Mouse (Mus musculus) intestine, embryonic 15.5 days (tissue): Measurements from ENCODE around the gene Tnfsf13b. TPM values are rescaled to one million over a fixed set of nuclear protein-coding genes. Genes with fewer than 3 reads are reported as not detected.
A peak's percentile ranks its signal among the peaks of the same experiment; 100 is the strongest.

ENCODE experiments used
- ATAC-seq: fragments of 200-750 bp; cut with Nextera tagmentation; 2 replicates; pipeline ENCODE4 v1.8.0; 2017; ENCODE audit warnings: moderate TSS enrichment, moderate library complexity
- H3K27ac ChIP-seq: fragments of 300-500 bp; sonication (generic); 2 replicates; pipeline ENCODE4 v1.5.1; 2015; ENCODE audit warnings: mild to moderate bottlenecking, inconsistent platforms
- H3K27me3 ChIP-seq: fragments of 300-500 bp; sonication (generic); replicated peaks from 2 replicates; pipeline ENCODE4 v1.6.1; 2015; ENCODE audit warnings: inconsistent platforms
- H3K36me3 ChIP-seq: fragments of 300-500 bp; sonication (generic); 2 replicates; pipeline ENCODE4 v1.6.1; 2015; ENCODE audit warnings: inconsistent platforms
- H3K4me1 ChIP-seq: fragments of 300-500 bp; sonication (generic); replicated peaks from 2 replicates; pipeline ENCODE4 v1.6.1; 2015; ENCODE audit warnings: inconsistent platforms
- H3K4me2 ChIP-seq: fragments of 300-500 bp; sonication (generic); replicated peaks from 2 replicates; pipeline ENCODE4 v1.6.1; 2015; ENCODE audit warnings: mild to moderate bottlenecking, inconsistent platforms
- H3K4me3 ChIP-seq: fragments of 300-500 bp; sonication (generic); replicated peaks from 2 replicates; pipeline ENCODE4 v1.5.1; 2015; ENCODE audit warnings: inconsistent platforms
- H3K9ac ChIP-seq: fragments of 300-500 bp; sonication (generic); 2 replicates; pipeline ENCODE4 v1.6.1; 2015; ENCODE audit warnings: inconsistent platforms
- H3K9me3 ChIP-seq: fragments of 300-500 bp; sonication (generic); 2 replicates; pipeline ENCODE4 v1.6.1; 2016; ENCODE audit warnings: inconsistent platforms
- WGBS: fragments of 180-500 bp; shearing (Covaris S2); methylation state at CpG from one replicate; pipeline ENCODE4 v1.1.7; 2015; 5-methylcytosine and 5-hydroxymethylcytosine counted together
- polyA plus RNA-seq: library from polyadenylated mRNA; unstranded; fragments of >200 nt; fragmentation: Nextera tagmentation; extraction: Ambion mirVana; gene quantifications from 2 replicates; pipeline ENCODE4 v1.2.1, GENCODE M21; 2015

The Tnfsf13b gene
- polyA plus RNA-seq = 0.29 and 0.41 TPM in 2 replicates

DNA sequence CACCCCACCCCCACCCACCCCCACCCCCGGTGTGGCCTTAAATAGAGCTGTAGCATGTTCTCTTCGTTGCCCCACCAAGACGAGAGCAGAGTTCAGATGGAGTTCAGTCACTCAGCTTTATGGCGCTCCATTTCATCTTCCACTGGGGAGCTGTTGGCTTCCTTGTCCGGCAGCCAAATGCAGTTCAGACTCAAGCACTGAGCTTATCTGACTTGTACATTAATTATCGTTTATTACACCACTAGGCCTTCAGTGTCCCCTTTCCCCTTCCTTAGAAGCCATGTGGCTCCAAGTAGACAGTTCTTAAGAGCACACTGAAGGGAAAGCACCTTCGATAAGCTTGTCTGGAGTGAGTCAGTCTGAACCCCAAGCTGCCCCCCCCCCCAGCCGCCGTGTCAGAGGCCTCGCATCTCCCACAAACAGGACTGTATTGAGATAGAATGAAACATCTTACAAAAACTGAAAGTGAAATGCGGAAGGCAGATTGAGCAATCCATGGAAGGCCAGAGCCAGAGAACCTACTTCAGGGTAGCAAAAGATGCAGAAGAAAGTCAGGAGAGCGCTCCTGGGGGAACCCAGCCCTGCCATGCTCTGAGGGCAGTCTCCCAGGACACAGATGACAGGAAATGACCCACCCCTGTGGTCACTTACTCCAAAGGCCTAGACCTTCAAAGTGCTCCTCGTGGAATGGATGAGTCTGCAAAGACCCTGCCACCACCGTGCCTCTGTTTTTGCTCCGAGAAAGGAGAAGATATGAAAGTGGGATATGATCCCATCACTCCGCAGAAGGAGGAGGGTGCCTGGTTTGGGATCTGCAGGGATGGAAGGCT lies at the start of gene Tnfsf13b:
Gene Tnfsf13b (plus strand): TSS at position 312 of the 830 bp plus-strand sequence.
- peak; percentile 92 for ATAC-seq
- Histone ChIP-seq H3K4me3 (peak within 1 kb of the TSS; percentile 41), H3K36me3 (no peaks in the 10 kb centered on the region), H3K27me3 (no peaks in the 10 kb centered on the region), H3K9me3 (no peaks in the 10 kb centered on the region), H3K4me2 (peak within 1 kb of the TSS; percentile 80), H3K4me1 (peaks cover 9% of the 10 kb centered on the region), H3K27ac (no peak within 1 kb of the TSS), H3K9ac (peak within 1 kb of the TSS; percentile 28; the same call in 1 of the 2 replicates)
- 46% methylated on average over 16 of the region's 16 CpGs for WGBS

GRCm38 (mm10) chr8:9958338-9958737 lies 47.9 kb upstream of the Tnfsf13b start:
- Histone ChIP-seq H3K27me3 (no peaks in the 10 kb centered on the region), H3K36me3 (no peaks in the 10 kb centered on the region), H3K27ac (no peak overlapping the region), H3K4me2 (no peak overlapping the region), H3K4me1 (no peaks in the 10 kb centered on the region), H3K9ac (no peak overlapping the region), H3K9me3 (no peaks in the 10 kb centered on the region), H3K4me3 (no peak overlapping the region)
- WGBS = 45% methylated on average over 4 of the region's 4 CpGs
- no peak for ATAC-seq

GRCm38 (mm10) chr8:9959919-9960318 lies 46.3 kb upstream of the Tnfsf13b start:
- Histone ChIP-seq H3K27ac (no peak overlapping the region), H3K27me3 (no peaks in the 10 kb centered on the region), H3K36me3 (no peaks in the 10 kb centered on the region), H3K4me3 (no peak overlapping the region), H3K9me3 (no peaks in the 10 kb centered on the region), H3K4me1 (no peaks in the 10 kb centered on the region), H3K9ac (no peak overlapping the region), H3K4me2 (no peak overlapping the region)
- WGBS = 88% methylated on average over 2 of the region's 2 CpGs
- no peak for ATAC-seq

DNA sequence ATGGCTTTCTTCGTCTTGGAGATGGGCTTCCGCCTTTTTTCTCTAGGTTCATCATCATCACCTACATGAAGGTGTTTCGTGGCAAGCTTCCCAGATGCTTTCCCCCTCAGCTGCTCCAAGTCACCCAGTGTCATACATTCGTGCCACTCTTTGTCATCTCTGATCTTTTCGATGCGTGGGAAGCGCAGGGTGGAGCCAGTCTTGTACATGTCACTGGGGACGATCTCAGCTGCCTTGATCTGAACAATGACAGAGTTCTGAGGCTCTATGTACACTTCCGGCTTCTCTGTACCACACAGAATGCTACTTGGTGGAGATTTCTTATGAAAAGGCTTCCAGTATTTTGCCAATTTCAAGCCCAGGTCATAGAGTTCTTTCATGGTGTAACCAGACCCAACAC lies 34.4 kb upstream of the Tnfsf13b start:
- WGBS = 92% methylated on average over 9 of the region's 9 CpGs
- peaks cover 2% of the 10 kb centered on the region; the same call in 1 of the 2 replicates for H3K4me1 ChIP-seq
- H3K4me2 ChIP-seq = no peak overlapping the region
- no peak overlapping the region for H3K9ac ChIP-seq
- H3K27ac ChIP-seq = no peak overlapping the region
- no peak for ATAC-seq
- no peaks in the 10 kb centered on the region for H3K27me3 ChIP-seq
- H3K4me3 ChIP-seq = no peak overlapping the region
- no peaks in the 10 kb centered on the region for H3K9me3 ChIP-seq
- peaks cover 8% of the 10 kb centered on the region; the same call in 1 of the 2 replicates for H3K36me3 ChIP-seq

DNA sequence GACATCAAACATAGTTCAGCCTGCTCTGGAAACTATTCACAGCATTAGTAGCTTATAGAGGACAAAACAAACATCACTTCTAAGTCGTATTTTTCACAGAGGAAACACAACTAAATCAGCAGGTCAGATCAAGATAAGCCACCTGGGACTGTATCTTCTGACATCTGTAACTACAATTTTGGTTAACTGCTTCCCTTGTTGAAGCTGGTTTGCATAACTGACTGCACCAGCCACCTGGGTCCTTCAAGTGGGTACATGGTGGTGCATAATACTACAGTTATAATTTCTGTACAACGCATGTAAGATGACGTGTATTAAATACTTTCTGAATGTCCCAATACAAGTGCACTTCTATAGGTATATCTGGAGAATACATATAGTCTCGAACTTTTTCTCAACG lies 31.0 kb upstream of the Tnfsf13b start:
- ATAC-seq = no peak
- WGBS = 34% methylated on average over 5 of the region's 5 CpGs
- Histone ChIP-seq H3K4me1 (peaks cover 14% of the 10 kb centered on the region; the same call in 1 of the 2 replicates), H3K27ac (no peak overlapping the region), H3K4me3 (peak overlapping the region; percentile 56), H3K9ac (no peak overlapping the region; the same call in 1 of the 2 replicates), H3K27me3 (no peaks in the 10 kb centered on the region), H3K4me2 (peak overlapping the region; percentile 62), H3K9me3 (no peaks in the 10 kb centered on the region), H3K36me3 (peaks cover 8% of the 10 kb centered on the region; the same call in 1 of the 2 replicates)

GRCm38 (mm10) chr8:9975898-9976611 lies 30.2 kb upstream of the Tnfsf13b start:
- H3K9ac ChIP-seq = peak overlapping the region; percentile 52
- H3K27me3 ChIP-seq = no peaks in the 10 kb centered on the region
- peak overlapping the region; percentile 56 for H3K4me3 ChIP-seq
- WGBS = under 1% methylated on average over 47 of the region's 47 CpGs
- peaks cover 8% of the 10 kb centered on the region; the same call in 1 of the 2 replicates for H3K36me3 ChIP-seq
- 0 out of 2 replicates have a peak overlapping the region, but pooled peaks have one; percentile 4 for H3K27ac ChIP-seq
- H3K4me1 ChIP-seq = peaks cover 14% of the 10 kb centered on the region; the same call in 1 of the 2 replicates
- H3K9me3 ChIP-seq = no peaks in the 10 kb centered on the region
- peak overlapping the region; percentile 66 for H3K4me2 ChIP-seq
- ATAC-seq = peak; percentile 96

DNA sequence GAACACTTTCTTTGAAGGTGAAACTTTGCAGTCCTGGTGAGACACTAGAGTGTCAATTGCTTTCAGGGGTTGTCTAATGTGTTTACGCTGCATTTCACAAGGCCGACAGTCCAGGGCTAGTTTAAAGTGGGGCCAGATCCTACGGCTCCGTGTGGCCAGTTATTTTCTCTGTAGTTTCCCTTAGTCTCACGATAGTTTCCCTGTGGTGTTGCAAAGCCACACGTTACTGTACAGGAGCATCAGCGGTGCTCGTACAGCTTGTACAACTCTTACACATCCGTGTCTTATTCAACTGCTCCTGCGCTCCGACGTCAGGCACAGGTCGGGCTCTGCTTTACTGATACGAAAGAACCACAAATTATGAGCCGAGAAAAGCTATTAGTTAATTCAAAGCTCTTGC lies 29.3 kb upstream of the Tnfsf13b start:
- ATAC-seq = 0 out of 2 replicates have a peak, but pooled peaks have one; percentile 10
- H3K27me3 ChIP-seq = no peaks in the 10 kb centered on the region
- H3K9me3 ChIP-seq = no peaks in the 10 kb centered on the region
- H3K9ac ChIP-seq = peak overlapping the region; percentile 80
- peak overlapping the region; percentile 95 for H3K4me3 ChIP-seq
- peaks cover 14% of the 10 kb centered on the region; the same call in 1 of the 2 replicates for H3K4me1 ChIP-seq
- 31% methylated on average over 15 of the region's 15 CpGs for WGBS
- H3K27ac ChIP-seq = peak overlapping the region; percentile 51
- peaks cover 8% of the 10 kb centered on the region; the same call in 1 of the 2 replicates for H3K36me3 ChIP-seq
- peak overlapping the region; percentile 66 for H3K4me2 ChIP-seq

- no peaks in the 10 kb centered on the region for H3K27me3 ChIP-seq
- no peaks in the 10 kb centered on the region for H3K9me3 ChIP-seq
- peak within 1 kb of the TSS; percentile 95 for H3K4me3 ChIP-seq
- H3K27ac ChIP-seq = peak within 1 kb of the TSS; percentile 88
- H3K4me2 ChIP-seq = peak within 1 kb of the TSS; percentile 66
- peak within 1 kb of the TSS; percentile 80 for H3K9ac ChIP-seq
- 0 out of 2 replicates have a peak, but pooled peaks cover 1% of the 10 kb centered on the region for H3K36me3 ChIP-seq
- peak; percentile 81 for ATAC-seq
- H3K4me1 ChIP-seq = peaks cover 14% of the 10 kb centered on the region; the same call in 1 of the 2 replicates
- WGBS = 0% methylated on average over 67 of the region's 68 CpGs
These were observed 28.5 kb upstream of the Tnfsf13b start, which contains the start of the genes Lig4 and Abhd13 for GRCm38 (mm10) chr8:9977573-9978314. TSS of gene Lig4 (minus strand) at chr8:9977686. TSS of gene Abhd13 (plus strand) at chr8:9977707.

- WGBS = 49% methylated on average over 18 of the region's 18 CpGs
- ATAC-seq = no peak
- peak overlapping the region; percentile 95 for H3K4me3 ChIP-seq
- peaks cover 14% of the 10 kb centered on the region; the same call in 1 of the 2 replicates for H3K4me1 ChIP-seq
- peak overlapping the region; percentile 66 for H3K4me2 ChIP-seq
- no peaks in the 10 kb centered on the region for H3K9me3 ChIP-seq
- 0 out of 2 replicates have a peak, but pooled peaks cover 6% of the 10 kb centered on the region for H3K36me3 ChIP-seq
- peak overlapping the region; percentile 80 for H3K9ac ChIP-seq
- no peaks in the 10 kb centered on the region for H3K27me3 ChIP-seq
- no peak overlapping the region for H3K27ac ChIP-seq
These were observed 27.6 kb upstream of the Tnfsf13b start for GRCm38 (mm10) chr8:9978475-9979230.

- H3K9me3 ChIP-seq = no peaks in the 10 kb centered on the region
- WGBS = 62% methylated on average over 1 of the region's 1 CpGs
- no peak for ATAC-seq
- peaks cover 14% of the 10 kb centered on the region; the same call in 1 of the 2 replicates for H3K4me1 ChIP-seq
- 0 out of 2 replicates have a peak, but pooled peaks cover 6% of the 10 kb centered on the region for H3K36me3 ChIP-seq
- H3K27ac ChIP-seq = no peak overlapping the region
- H3K9ac ChIP-seq = no peak overlapping the region
- H3K27me3 ChIP-seq = no peaks in the 10 kb centered on the region
- no peak overlapping the region for H3K4me2 ChIP-seq
- H3K4me3 ChIP-seq = no peak overlapping the region
These were observed 26.5 kb upstream of the Tnfsf13b start for GRCm38 (mm10) chr8:9979746-9980145.

GRCm38 (mm10) chr8:9980188-9980587 lies 26.1 kb upstream of the Tnfsf13b start:
- Histone ChIP-seq H3K27me3 (no peaks in the 10 kb centered on the region), H3K4me2 (no peak overlapping the region), H3K27ac (no peak overlapping the region), H3K4me3 (no peak overlapping the region), H3K4me1 (peaks cover 14% of the 10 kb centered on the region; the same call in 1 of the 2 replicates), H3K9me3 (no peaks in the 10 kb centered on the region), H3K36me3 (0 out of 2 replicates have a peak, but pooled peaks cover 6% of the 10 kb centered on the region), H3K9ac (no peak overlapping the region)
- ATAC-seq = no peak
